Mouse (Mus musculus): ENCODE results near the gene Casz1. TPM values are rescaled to one million over a fixed set of nuclear protein-coding genes. Genes with fewer than 3 reads are reported as not detected.

The Casz1 gene
- total RNA-seq (2023), result 1 to 10 TPM; 5.1 to 6.0 TPM

GRCm38 (mm10) chr4:148804137-148804779 is at the start of gene Casz1:
TSS of gene Casz1 (plus strand) at chr4:148804429.

Other genes starting within 250 kb of the Casz1 start
- gene Exosc10, start 246.0 kb upstream of the Casz1 start, total RNA-seq (2023), result 10 to 100 TPM; 50.9 to 54.1 TPM
- 10 to 100 TPM; 17.8 to 20.9 TPM for gene Srm, start 212.9 kb upstream of the Casz1 start, total RNA-seq (2023)
- gene Masp2, start 201.9 kb upstream of the Casz1 start, total RNA-seq (2023), result not detected
- 100 to 1,000 TPM; 176 to 181 TPM for gene Tardbp, start 177.4 kb upstream of the Casz1 start, total RNA-seq (2023)
- gene Gm572, start 161.1 kb upstream of the Casz1 start, total RNA-seq (2023), result not detected

All from monocyte, adult 59 days (primary cell).